Mouse (Mus musculus): ENCODE results near the gene Nrsn1. TPM values are rescaled to one million over a fixed set of nuclear protein-coding genes. Genes with fewer than 3 reads are reported as not detected.

Nrsn1 gene
- polyA plus RNA-seq, 1 experiment from 2014 or later: 19.9 TPM

DNA sequence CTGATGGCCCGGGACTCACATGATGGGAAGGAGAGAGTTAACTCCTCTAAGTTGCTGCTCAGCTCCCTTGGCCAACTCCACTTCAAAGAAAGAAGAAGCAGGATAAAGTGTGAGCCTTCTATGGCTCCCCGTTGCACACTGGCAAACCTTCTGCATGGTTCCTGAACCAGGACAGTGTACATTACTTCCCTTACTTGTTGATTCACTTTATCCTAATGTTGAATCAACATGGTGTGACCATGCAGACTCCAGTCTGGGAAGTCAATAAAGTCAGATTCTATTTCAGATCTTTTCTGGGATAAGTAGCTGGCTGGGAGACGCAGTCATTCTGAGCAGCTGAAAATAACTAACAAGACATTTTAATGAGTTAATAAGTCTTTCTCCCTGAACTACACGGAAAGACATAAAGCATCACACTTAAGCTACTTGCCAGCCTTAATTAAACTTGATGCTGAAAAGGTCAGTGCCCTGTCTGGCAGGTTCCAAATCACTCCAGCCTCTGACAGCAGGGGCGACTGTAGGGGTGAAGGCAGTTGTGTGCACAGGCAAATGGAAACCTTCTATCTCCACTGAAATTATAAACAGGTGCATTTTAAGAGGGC, 50.0 kb downstream of the Nrsn1 start:
- H3K27me3 ChIP-seq: no peaks in the 10 kb centered on the region
- no peaks in the 10 kb centered on the region for H3K9me3 ChIP-seq (replicated peaks)
- ATAC-seq: no peak
- H3K9ac ChIP-seq: no peak overlapping the region
- no peak overlapping the region for H3K27ac ChIP-seq
- no peaks in the 10 kb centered on the region for H3K36me3 ChIP-seq (ENCODE audit: poor library complexity, severe bottlenecking)
- H3K4me1 ChIP-seq: no peaks in the 10 kb centered on the region
- no peak overlapping the region for H3K4me3 ChIP-seq
- WGBS: 71% methylated on average over 5 of the region's 5 CpGs
- H3K4me2 ChIP-seq: no peak overlapping the region

DNA sequence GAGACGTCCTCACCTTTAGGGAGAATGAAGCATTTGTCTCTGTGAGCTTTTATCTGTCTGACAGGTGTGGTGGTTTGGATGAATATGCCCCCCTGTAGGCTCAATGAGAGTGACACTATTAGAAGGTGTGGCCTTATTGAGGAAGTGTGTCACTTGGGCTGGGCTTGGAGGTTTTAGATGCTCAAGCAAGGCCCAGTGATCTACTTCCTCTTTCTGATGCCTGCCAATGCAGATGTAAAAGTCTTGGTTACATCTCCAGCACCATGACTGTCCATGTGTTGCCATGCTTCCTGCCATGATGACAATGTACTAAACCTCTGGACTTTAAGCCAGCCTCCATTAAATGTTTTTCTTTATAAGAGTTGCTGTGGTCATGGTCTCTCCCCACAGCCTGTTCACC, 51.9 kb downstream of the Nrsn1 start:
- Histone ChIP-seq H3K9me3 (replicated peaks) (no peaks in the 10 kb centered on the region), H3K9ac (no peak overlapping the region), H3K4me2 (no peak overlapping the region), H3K4me1 (no peaks in the 10 kb centered on the region), H3K4me3 (no peak overlapping the region), H3K27ac (no peak overlapping the region), H3K27me3 (no peaks in the 10 kb centered on the region), H3K36me3 (ENCODE audit: poor library complexity, severe bottlenecking) (no peaks in the 10 kb centered on the region)
- no peak for ATAC-seq
- WGBS: 88% methylated on average over 1 of the region's 1 CpGs

DNA sequence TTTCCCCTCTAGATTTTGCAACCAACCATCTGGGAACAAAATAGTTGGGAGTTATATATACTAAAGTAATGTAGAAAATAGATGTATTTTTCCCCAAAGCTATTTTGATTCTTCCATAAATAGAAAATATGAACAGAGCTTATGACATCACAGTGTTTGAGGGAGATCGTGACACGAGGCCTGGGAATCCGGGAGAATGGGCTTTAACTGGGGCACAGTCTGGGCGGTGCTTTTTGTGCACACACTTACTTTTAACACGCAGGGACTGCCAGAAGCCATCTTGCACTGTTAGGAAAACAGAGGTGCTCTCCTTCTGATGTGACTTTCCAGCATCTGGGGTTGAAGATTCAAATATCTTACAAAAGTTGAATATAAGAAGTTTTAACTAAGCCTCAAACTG, 63.4 kb downstream of the Nrsn1 start:
- no peak overlapping the region for H3K4me3 ChIP-seq
- no peak for ATAC-seq
- 90% methylated on average over 5 of the region's 5 CpGs for WGBS
- no peaks in the 10 kb centered on the region for H3K36me3 ChIP-seq (ENCODE audit: poor library complexity, severe bottlenecking)
- H3K9me3 ChIP-seq (replicated peaks): no peaks in the 10 kb centered on the region
- H3K4me1 ChIP-seq: no peaks in the 10 kb centered on the region
- H3K4me2 ChIP-seq: no peak overlapping the region
- H3K27ac ChIP-seq: no peak overlapping the region
- no peak overlapping the region for H3K9ac ChIP-seq
- H3K27me3 ChIP-seq: no peaks in the 10 kb centered on the region

Other genes with a start within 250 kb of the Nrsn1 start
- 1.9 and 2.1 TPM in 2 replicates for gene Dcdc2a, start 214.5 kb downstream of the Nrsn1 start, polyA plus RNA-seq (2015; fragmentation: Nextera tagmentation; extraction: Ambion mirVana)

Data from forebrain, embryonic 13.5 days (tissue).